Mouse (Mus musculus) kidney, embryonic 15.5 days (tissue): ENCODE data around the gene Kdr. TPM values are rescaled to one million over a fixed set of nuclear protein-coding genes. Genes with fewer than 3 reads are reported as not detected.

Source experiments
- ATAC-seq: fragments of 200-750 bp; cut with Nextera tagmentation; replicated peaks from 2 replicates; pipeline ENCODE4 v1.8.0; 2017; ENCODE audit warnings: moderate TSS enrichment; ENCODE audit not compliant: low FRiP score
- H3K27ac ChIP-seq: fragments of 300-500 bp; sonication (generic); 2 replicates; pipeline ENCODE4 v1.5.1; 2015; ENCODE audit warnings: mild to moderate bottlenecking, inconsistent platforms
- H3K27me3 ChIP-seq: fragments of 300-500 bp; sonication (generic); 2 replicates; pipeline ENCODE4 v1.6.1; 2015; ENCODE audit warnings: inconsistent platforms
- H3K36me3 ChIP-seq: fragments of 300-500 bp; sonication (generic); 2 replicates; pipeline ENCODE4 v1.6.1; 2015; ENCODE audit warnings: inconsistent platforms
- H3K4me1 ChIP-seq: fragments of 300-500 bp; sonication (generic); 2 replicates; pipeline ENCODE4 v1.6.1; 2015; ENCODE audit warnings: inconsistent platforms
- H3K4me2 ChIP-seq: fragments of 300-500 bp; sonication (generic); 2 replicates; pipeline ENCODE4 v1.6.1; 2015; ENCODE audit warnings: moderate library complexity, mild to moderate bottlenecking, inconsistent platforms
- H3K4me3 ChIP-seq: fragments of 300-500 bp; sonication (generic); replicated peaks from 2 replicates; pipeline ENCODE4 v1.5.1; 2015; ENCODE audit warnings: mild to moderate bottlenecking, inconsistent platforms
- H3K9ac ChIP-seq: fragments of 300-500 bp; sonication (generic); 2 replicates; pipeline ENCODE4 v1.6.1; 2015; ENCODE audit warnings: mild to moderate bottlenecking, inconsistent platforms
- H3K9me3 ChIP-seq: fragments of 300-500 bp; sonication (generic); replicated peaks from 2 replicates; pipeline ENCODE4 v1.6.1; 2016; ENCODE audit warnings: inconsistent platforms
- WGBS: fragments of 180-500 bp; shearing (Covaris S2); methylation state at CpG from one replicate; pipeline ENCODE4 v1.1.7; 2015; ENCODE audit warnings: mixed read lengths; 5-methylcytosine and 5-hydroxymethylcytosine counted together
- microRNA-seq: library from miRNA; unstranded; fragments of <30 nt; microRNA quantifications from one replicate; pipeline ENCODE4, GENCODE M21; 2016
- polyA plus RNA-seq: library from polyadenylated mRNA; unstranded; fragments of >200 nt; fragmentation: Nextera tagmentation; extraction: Ambion mirVana; gene quantifications from 2 replicates; pipeline ENCODE4 v1.2.1, GENCODE M21; 2015

Gene Kdr
- polyA plus RNA-seq, 1 experiment from 2014 or later = 41.7 TPM

GRCm38 (mm10) chr5:75892956-75893471 is 85.2 kb downstream of the Kdr start:
- no peak for ATAC-seq
- Histone ChIP-seq H3K4me1 (0 out of 2 replicates have a peak, but pooled peaks cover 3% of the 10 kb centered on the region), H3K9me3 (no peaks in the 10 kb centered on the region), H3K36me3 (no peaks in the 10 kb centered on the region), H3K27me3 (no peaks in the 10 kb centered on the region), H3K27ac (no peak overlapping the region), H3K4me2 (no peak overlapping the region), H3K4me3 (no peak overlapping the region), H3K9ac (no peak overlapping the region)
- WGBS = 59% methylated on average over 6 of the region's 6 CpGs

Small RNA genes lying within 50 kb of the gene (microRNA-seq; reads per million reads assigned to microRNA genes)
- not detected for gene Gm25374

Other genes starting within 250 kb of the Kdr start
- gene Srd5a3, start 161.8 kb upstream of the Kdr start, polyA plus RNA-seq = 40.0 and 40.4 TPM in 2 replicates
- gene Tmem165, start 205.4 kb upstream of the Kdr start, polyA plus RNA-seq = 97.4 and 104 TPM in 2 replicates